Mouse (Mus musculus) midbrain, embryonic 15.5 days (tissue): ENCODE results near the gene Artn. TPM values are rescaled to one million over a fixed set of nuclear protein-coding genes. Genes with fewer than 3 reads are reported as not detected.

Experiments used
- ATAC-seq: fragments of 200-750 bp; cut with Nextera tagmentation; replicated peaks from 2 replicates; pipeline ENCODE4 v1.8.0; 2017; ENCODE audit warnings: moderate TSS enrichment
- H3K27ac ChIP-seq: fragments of 300-500 bp; sonication (generic); 2 replicates; pipeline ENCODE4 v1.5.1; 2015; ENCODE audit warnings: mild to moderate bottlenecking, inconsistent platforms
- H3K27me3 ChIP-seq: fragments of 300-500 bp; sonication (generic); replicated peaks from 2 replicates; pipeline ENCODE4 v1.6.1; 2015; ENCODE audit warnings: inconsistent platforms
- H3K36me3 ChIP-seq: fragments of 300-500 bp; sonication (generic); replicated peaks from 2 replicates; pipeline ENCODE4 v1.6.1; 2015; ENCODE audit warnings: inconsistent platforms
- H3K4me1 ChIP-seq: fragments of 300-500 bp; sonication (generic); 2 replicates; pipeline ENCODE4 v1.6.1; 2015; ENCODE audit warnings: inconsistent platforms
- H3K4me2 ChIP-seq: fragments of 300-500 bp; sonication (generic); 2 replicates; pipeline ENCODE4 v1.6.1; 2015; ENCODE audit warnings: inconsistent platforms, mild to moderate bottlenecking, moderate library complexity
- H3K4me3 ChIP-seq: fragments of 300-500 bp; sonication (generic); 2 replicates; pipeline ENCODE4 v1.5.1; 2015; ENCODE audit warnings: mild to moderate bottlenecking, inconsistent platforms
- H3K9ac ChIP-seq: fragments of 300-500 bp; sonication (generic); 2 replicates; pipeline ENCODE4 v1.6.1; 2015; ENCODE audit warnings: mild to moderate bottlenecking, inconsistent platforms
- H3K9me3 ChIP-seq: fragments of 300-500 bp; sonication (generic); 2 replicates; pipeline ENCODE4 v1.6.1; 2016; ENCODE audit warnings: inconsistent platforms
- WGBS: fragments of 180-500 bp; shearing (Covaris S2); methylation state at CpG from one replicate; pipeline ENCODE4 v1.1.7; 2015; ENCODE audit warnings: mixed read lengths; 5-methylcytosine and 5-hydroxymethylcytosine counted together
- polyA plus RNA-seq: library from polyadenylated mRNA; unstranded; fragments of >200 nt; fragmentation: Nextera tagmentation; extraction: Ambion mirVana; gene quantifications from 2 replicates; pipeline ENCODE4 v1.2.1, GENCODE M21; 2015

The Artn gene
- polyA plus RNA-seq = 0.45 and 0.96 TPM in 2 replicates

DNA sequence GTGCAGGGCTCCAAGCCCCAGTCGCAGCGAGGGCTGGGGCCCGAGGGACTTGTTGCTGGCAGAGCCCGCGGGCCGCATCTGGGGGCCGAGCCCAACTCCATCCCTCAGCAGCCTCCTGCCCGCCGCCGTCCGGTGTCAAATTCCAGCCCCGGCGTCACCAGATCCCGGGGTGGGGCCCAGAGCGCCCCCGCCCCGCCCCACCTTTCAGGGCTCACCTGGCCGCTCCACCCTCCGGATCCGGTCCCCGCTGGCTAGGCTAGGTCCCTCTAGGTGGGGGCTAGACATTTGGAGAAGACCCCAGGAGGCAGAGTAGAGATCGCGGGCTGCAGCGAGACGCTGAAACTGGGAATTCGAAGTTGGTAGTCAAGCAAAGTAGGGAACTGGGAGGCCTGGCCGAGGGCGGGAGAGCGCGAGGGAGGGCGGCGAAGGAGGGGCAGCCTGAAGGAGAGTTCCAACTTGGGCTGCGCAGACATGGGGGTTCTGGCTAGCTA, at the start of gene Artn:
TSS of gene Artn (minus strand) at position 373 of the 491 bp plus-strand sequence.
- Histone ChIP-seq H3K9ac (peak within 1 kb of the TSS; percentile 20; the same call in 1 of the 2 replicates), H3K4me2 (peak within 1 kb of the TSS; percentile 48), H3K27ac (no peak within 1 kb of the TSS), H3K27me3 (peaks cover 47% of the 10 kb centered on the region), H3K4me1 (peaks cover 32% of the 10 kb centered on the region), H3K4me3 (peak within 1 kb of the TSS; percentile 23), H3K36me3 (no peaks in the 10 kb centered on the region), H3K9me3 (no peaks in the 10 kb centered on the region)
- no peak for ATAC-seq
- under 1% methylated on average over 33 of the region's 33 CpGs for WGBS

DNA sequence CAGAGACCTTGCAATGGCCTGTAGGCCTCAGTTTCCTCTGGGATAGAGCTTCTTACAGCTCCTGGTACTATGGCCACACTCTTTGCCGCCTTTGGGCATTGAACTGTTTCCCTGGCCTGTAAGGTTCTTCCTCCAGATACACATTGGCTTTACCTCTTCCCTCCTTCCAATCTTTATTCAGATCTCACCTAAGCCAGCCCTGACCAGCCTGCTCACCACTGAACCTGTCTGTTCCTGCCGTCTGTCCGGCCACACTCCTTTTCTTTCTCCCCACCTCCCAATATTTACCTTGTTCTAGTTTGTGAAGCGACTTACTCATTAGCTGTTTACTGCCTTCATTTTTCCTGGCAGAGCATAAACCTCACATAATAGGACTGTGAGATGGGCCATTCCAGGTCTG, 49.6 kb upstream of the Artn start:
- WGBS = 95% methylated on average over 4 of the region's 4 CpGs

GRCm38 (mm10) chr4:117978282-117978681, 48.7 kb upstream of the Artn start:
- Histone ChIP-seq H3K4me1 (no peaks in the 10 kb centered on the region), H3K4me3 (no peak overlapping the region), H3K36me3 (no peaks in the 10 kb centered on the region), H3K9me3 (no peaks in the 10 kb centered on the region), H3K4me2 (no peak overlapping the region), H3K9ac (no peak overlapping the region), H3K27me3 (no peaks in the 10 kb centered on the region), H3K27ac (no peak overlapping the region)
- WGBS = 93% methylated on average over 9 of the region's 9 CpGs
- ATAC-seq = no peak

More for the DNA sequence above, 49.6 kb upstream of the Artn start:
- no peaks in the 10 kb centered on the region for H3K9me3 ChIP-seq
- no peaks in the 10 kb centered on the region for H3K27me3 ChIP-seq
- H3K4me1 ChIP-seq = no peaks in the 10 kb centered on the region
- H3K4me3 ChIP-seq = no peak overlapping the region
- no peak overlapping the region for H3K27ac ChIP-seq
- no peak overlapping the region for H3K9ac ChIP-seq
- H3K36me3 ChIP-seq = no peaks in the 10 kb centered on the region
- ATAC-seq = no peak
- no peak overlapping the region for H3K4me2 ChIP-seq

GRCm38 (mm10) chr4:117977841-117978240, 48.3 kb upstream of the Artn start:
- no peaks in the 10 kb centered on the region for H3K27me3 ChIP-seq
- H3K9me3 ChIP-seq = no peaks in the 10 kb centered on the region
- H3K4me2 ChIP-seq = no peak overlapping the region
- no peaks in the 10 kb centered on the region for H3K4me1 ChIP-seq
- H3K9ac ChIP-seq = no peak overlapping the region
- H3K27ac ChIP-seq = no peak overlapping the region
- WGBS = 86% methylated on average over 11 of the region's 11 CpGs
- H3K36me3 ChIP-seq = no peaks in the 10 kb centered on the region
- H3K4me3 ChIP-seq = no peak overlapping the region
- no peak for ATAC-seq

- H3K4me3 ChIP-seq = no peak overlapping the region
- H3K4me2 ChIP-seq = no peak overlapping the region
- H3K4me1 ChIP-seq = no peaks in the 10 kb centered on the region
- H3K27ac ChIP-seq = no peak overlapping the region
- no peak overlapping the region for H3K9ac ChIP-seq
- no peak for ATAC-seq
- no peaks in the 10 kb centered on the region for H3K9me3 ChIP-seq
- no peaks in the 10 kb centered on the region for H3K27me3 ChIP-seq
- no peaks in the 10 kb centered on the region for H3K36me3 ChIP-seq
- WGBS = 88% methylated on average over 9 of the region's 9 CpGs
These were observed 47.8 kb upstream of the Artn start for GRCm38 (mm10) chr4:117977371-117977770.

- WGBS = 90% methylated on average over 1 of the region's 1 CpGs
- no peak overlapping the region for H3K27ac ChIP-seq
- H3K9ac ChIP-seq = no peak overlapping the region
- no peaks in the 10 kb centered on the region for H3K36me3 ChIP-seq
- H3K4me2 ChIP-seq = no peak overlapping the region
- no peaks in the 10 kb centered on the region for H3K9me3 ChIP-seq
- H3K4me3 ChIP-seq = no peak overlapping the region
- no peak for ATAC-seq
- H3K4me1 ChIP-seq = no peaks in the 10 kb centered on the region
- H3K27me3 ChIP-seq = no peaks in the 10 kb centered on the region
These were observed 46.3 kb upstream of the Artn start for GRCm38 (mm10) chr4:117975820-117976219.

- no peak overlapping the region for H3K4me2 ChIP-seq
- no peak for ATAC-seq
- no peak overlapping the region for H3K27ac ChIP-seq
- H3K4me1 ChIP-seq = no peaks in the 10 kb centered on the region
- H3K27me3 ChIP-seq = no peaks in the 10 kb centered on the region
- no peak overlapping the region for H3K9ac ChIP-seq
- H3K36me3 ChIP-seq = no peaks in the 10 kb centered on the region
- 75% methylated on average over 5 of the region's 5 CpGs for WGBS
- H3K9me3 ChIP-seq = no peaks in the 10 kb centered on the region
- H3K4me3 ChIP-seq = no peak overlapping the region
These were observed 45.2 kb upstream of the Artn start for GRCm38 (mm10) chr4:117974719-117975118.

DNA sequence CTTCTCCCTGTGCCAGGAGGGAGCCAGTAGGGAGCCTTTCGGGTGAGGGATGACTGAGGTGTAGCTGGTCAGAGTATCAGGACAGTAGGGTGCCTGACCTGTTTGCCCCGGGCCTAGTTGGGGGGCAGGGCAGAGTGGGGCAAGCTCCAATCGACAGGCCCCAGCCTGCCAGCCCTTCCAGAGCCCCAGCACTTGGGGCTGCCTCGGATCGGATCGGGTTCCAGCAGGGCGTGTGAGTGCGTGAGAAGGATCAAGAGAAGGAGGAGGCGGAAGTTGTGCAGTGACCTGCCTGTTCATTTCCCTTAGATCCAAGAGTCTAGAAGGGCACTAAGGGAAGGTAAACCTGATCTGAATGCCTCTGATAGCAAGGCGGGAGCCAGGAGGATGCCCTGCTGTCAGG, 43.4 kb upstream of the Artn start:
- H3K36me3 ChIP-seq = no peaks in the 10 kb centered on the region
- no peak overlapping the region for H3K4me3 ChIP-seq
- ATAC-seq = no peak
- no peaks in the 10 kb centered on the region for H3K27me3 ChIP-seq
- H3K4me2 ChIP-seq = no peak overlapping the region
- no peak overlapping the region for H3K27ac ChIP-seq
- no peak overlapping the region for H3K9ac ChIP-seq
- no peaks in the 10 kb centered on the region for H3K9me3 ChIP-seq
- WGBS = 67% methylated on average over 10 of the region's 10 CpGs
- H3K4me1 ChIP-seq = no peaks in the 10 kb centered on the region

- Histone ChIP-seq H3K27me3 (no peaks in the 10 kb centered on the region), H3K9me3 (no peaks in the 10 kb centered on the region), H3K4me1 (no peaks in the 10 kb centered on the region), H3K4me2 (no peak overlapping the region), H3K36me3 (no peaks in the 10 kb centered on the region), H3K9ac (no peak overlapping the region), H3K4me3 (no peak overlapping the region), H3K27ac (no peak overlapping the region)
- 86% methylated on average over 14 of the region's 14 CpGs for WGBS
- no peak for ATAC-seq
These were observed 34.9 kb upstream of the Artn start for GRCm38 (mm10) chr4:117964346-117965025.

- Histone ChIP-seq H3K9ac (no peak overlapping the region), H3K9me3 (no peaks in the 10 kb centered on the region), H3K4me2 (no peak overlapping the region), H3K27ac (no peak overlapping the region), H3K4me3 (no peak overlapping the region), H3K4me1 (no peaks in the 10 kb centered on the region), H3K36me3 (no peaks in the 10 kb centered on the region), H3K27me3 (no peaks in the 10 kb centered on the region)
- ATAC-seq = no peak
- 61% methylated on average over 4 of the region's 4 CpGs for WGBS
These were observed 27.9 kb upstream of the Artn start for GRCm38 (mm10) chr4:117957492-117957891.

DNA sequence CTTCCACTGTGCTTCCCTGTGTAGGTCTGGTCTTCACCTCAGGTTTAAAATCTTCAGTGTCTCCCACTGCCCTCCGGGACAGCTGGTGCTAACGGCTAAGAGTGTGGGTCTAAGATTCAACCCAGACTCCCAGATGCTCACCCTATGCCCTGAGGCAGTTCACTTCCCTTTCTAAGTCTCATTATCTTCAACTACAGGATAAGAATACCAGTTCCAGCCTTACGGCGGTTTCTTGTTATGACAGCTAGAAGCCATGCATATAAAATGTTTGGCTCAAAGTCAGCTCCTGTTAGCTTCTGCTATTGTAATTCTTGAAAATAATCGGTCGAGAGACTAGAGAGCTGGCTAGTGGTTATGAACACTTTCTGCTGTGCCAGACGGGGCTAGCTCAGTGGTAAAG, 17.9 kb upstream of the Artn start:
- Histone ChIP-seq H3K4me2 (no peak overlapping the region), H3K27ac (no peak overlapping the region), H3K36me3 (no peaks in the 10 kb centered on the region), H3K9me3 (no peaks in the 10 kb centered on the region), H3K9ac (no peak overlapping the region), H3K27me3 (no peaks in the 10 kb centered on the region), H3K4me3 (no peak overlapping the region), H3K4me1 (0 out of 2 replicates have a peak, but pooled peaks cover 6% of the 10 kb centered on the region)
- 62% methylated on average over 7 of the region's 7 CpGs for WGBS
- no peak for ATAC-seq

DNA sequence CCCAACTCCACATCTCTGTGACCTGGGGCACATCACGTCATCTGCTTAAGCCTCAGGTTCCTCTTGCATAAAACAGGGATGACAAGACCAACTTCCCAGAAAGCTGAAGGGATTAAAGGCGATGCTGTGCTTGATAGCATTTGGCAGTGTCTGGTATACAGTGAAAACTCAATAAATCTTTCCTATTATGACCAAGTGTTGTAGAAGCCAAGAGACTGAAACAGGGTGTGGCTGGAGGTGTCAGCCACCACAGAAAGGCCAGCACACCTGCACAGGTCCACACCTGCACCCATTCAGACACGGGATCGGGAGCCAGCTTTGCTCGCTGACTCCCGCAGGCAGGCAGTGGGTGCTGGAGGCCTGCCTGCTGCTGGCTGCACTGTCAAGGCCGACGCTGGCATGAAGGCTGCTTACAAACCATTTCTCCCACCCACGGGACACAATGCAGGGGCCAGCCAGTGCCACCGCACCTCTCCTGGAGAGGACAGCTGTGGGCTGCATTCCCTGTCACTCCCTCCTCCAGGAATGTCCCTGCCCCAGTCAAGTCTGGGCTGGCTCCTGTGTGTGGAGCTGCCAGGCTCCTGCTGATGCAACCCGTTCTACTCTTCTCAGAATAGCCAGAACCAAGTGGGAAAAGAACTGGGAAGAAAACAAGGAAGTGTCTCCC, 17.2 kb upstream of the Artn start:
- Histone ChIP-seq H3K9ac (no peak overlapping the region), H3K36me3 (no peaks in the 10 kb centered on the region), H3K27me3 (no peaks in the 10 kb centered on the region), H3K4me3 (no peak overlapping the region), H3K4me2 (no peak overlapping the region), H3K9me3 (no peaks in the 10 kb centered on the region), H3K27ac (no peak overlapping the region), H3K4me1 (0 out of 2 replicates have a peak, but pooled peaks cover 6% of the 10 kb centered on the region)
- WGBS = 92% methylated on average over 11 of the region's 11 CpGs
- no peak for ATAC-seq

DNA sequence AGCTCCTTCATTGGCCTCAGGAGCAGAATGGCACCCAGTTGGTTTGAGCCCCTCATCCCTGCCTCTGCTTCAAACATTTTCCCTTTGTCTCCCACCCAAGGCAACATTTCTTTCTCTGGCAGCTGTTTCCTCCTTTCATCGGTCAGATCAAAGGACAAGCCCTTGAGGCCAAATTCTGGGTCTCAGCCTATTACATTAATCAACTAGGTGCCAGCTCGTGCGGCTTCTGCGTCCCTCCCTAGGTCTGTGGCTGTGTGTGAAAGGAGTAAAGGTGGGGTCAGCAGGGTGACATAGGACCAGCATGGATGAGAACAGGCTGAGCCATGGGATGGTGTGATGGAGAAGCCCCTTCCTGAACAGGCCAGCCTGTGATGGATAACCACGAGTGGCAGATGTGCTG, 13.8 kb upstream of the Artn start:
- no peak overlapping the region for H3K27ac ChIP-seq
- H3K9ac ChIP-seq = no peak overlapping the region
- ATAC-seq = no peak
- H3K4me2 ChIP-seq = no peak overlapping the region
- H3K27me3 ChIP-seq = no peaks in the 10 kb centered on the region
- no peaks in the 10 kb centered on the region for H3K9me3 ChIP-seq
- H3K4me1 ChIP-seq = 0 out of 2 replicates have a peak, but pooled peaks cover 6% of the 10 kb centered on the region
- 29% methylated on average over 5 of the region's 5 CpGs for WGBS
- H3K4me3 ChIP-seq = no peak overlapping the region
- no peaks in the 10 kb centered on the region for H3K36me3 ChIP-seq
